ENCODE assay signal across 1 mouse cellular context in the genomic region with DNA sequence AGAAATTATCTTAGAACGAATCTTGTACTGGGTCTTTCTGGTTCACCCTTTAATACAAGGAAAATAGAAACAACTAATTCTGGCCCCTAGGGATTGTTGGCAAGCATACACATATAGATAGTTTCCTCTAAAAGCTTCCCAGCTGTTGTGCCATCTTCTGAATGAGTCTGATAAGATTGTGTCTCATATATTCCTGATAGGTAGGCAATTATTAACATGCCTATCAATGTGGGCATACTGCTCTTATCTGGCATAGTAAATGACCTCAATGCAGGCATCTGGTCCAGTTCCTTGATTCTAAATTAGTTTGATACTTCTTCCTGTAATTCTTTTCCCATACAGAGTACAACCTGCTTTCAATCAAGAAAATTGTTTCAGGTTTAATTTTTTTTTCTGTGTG.
A peak's percentile ranks its signal among the peaks of the same experiment; 100 is the strongest.
TF ChIP-seq lines count a peak whose summit lies in the region.

No protein-coding gene starts in this region.

TF ChIP-seq in MEL, 35 proteins besides CTCF, POLR2A, EP300 and RAD21:
- TF ChIP-seq CHD1 (IDR thresholded peaks at IDR 0.05; ENCODE audit: low read depth, low read length) (no peak), HCFC1 (IDR thresholded peaks at IDR 0.05; ENCODE audit: low read depth, low read length) (no peak), ZMIZ1 (IDR thresholded peaks at IDR 0.05; ENCODE audit: low read depth, low read length) (no peak), MEF2A (IDR thresholded peaks at IDR 0.05; ENCODE audit: extremely low read depth, insufficient replicate concordance, low read depth, low read length, poor library complexity, severe bottlenecking) (no peak), TCF12 (IDR thresholded peaks at IDR 0.05; ENCODE audit: low read depth, low read length) (peak; percentile 81), KAT2A (conservative IDR thresholded peaks at IDR 0.05; ENCODE audit: low read depth, low read length) (no peak), BHLHE40 (IDR thresholded peaks at IDR 0.05; ENCODE audit: borderline replicate concordance, low read depth, low read length) (no peak), TAL1 (IDR thresholded peaks at IDR 0.05; ENCODE audit: low read length) (no peak), MAX (IDR thresholded peaks at IDR 0.05; ENCODE audit: low read length) (no peak), NRF1 (IDR thresholded peaks at IDR 0.05; ENCODE audit: insufficient read depth, low read depth, low read length, poor library complexity, severe bottlenecking) (no peak), RCOR1 (IDR thresholded peaks at IDR 0.05; ENCODE audit: low read depth, low read length) (0 out of 2 replicates have a peak, but pooled peaks have one; percentile 18), ETS1 (IDR thresholded peaks at IDR 0.05; ENCODE audit: low read depth, low read length) (peak; percentile 75), GATA1 (IDR thresholded peaks at IDR 0.05; ENCODE audit: low read depth, low read length) (peak; percentile 65; the same call in 1 of the 2 replicates), TBP (IDR thresholded peaks at IDR 0.05; ENCODE audit: low read depth, low read length) (no peak), MXI1 (IDR thresholded peaks at IDR 0.05; ENCODE audit: low read depth, low read length) (no peak)
